Mouse (Mus musculus) embryonic facial prominence, embryonic 12.5 days (tissue): ENCODE measurements around the gene Eml2. TPM values are rescaled to one million over a fixed set of nuclear protein-coding genes. Genes with fewer than 3 reads are reported as not detected.
"Not testable (repeated sequence)": the region's sequence is repeated elsewhere in the genome, so short reads cannot be mapped to it uniquely, and the experiment has no call there.

Experiments used
- ATAC-seq: fragments of 200-750 bp; cut with Nextera tagmentation; 2 replicates; pipeline ENCODE4 v1.8.0; 2017; ENCODE audit not compliant: insufficient number of reproducible peaks, insufficient read depth, low FRiP score, low TSS enrichment
- H3K27ac ChIP-seq: fragments of 300-500 bp; sonication (generic); 2 replicates; pipeline ENCODE4 v1.5.1; 2016; ENCODE audit warnings: mild to moderate bottlenecking
- H3K27me3 ChIP-seq: fragments of 300-500 bp; sonication (generic); 2 replicates; pipeline ENCODE4 v1.6.1; 2016; ENCODE audit warnings: mild to moderate bottlenecking, moderate library complexity
- H3K36me3 ChIP-seq: fragments of 300-500 bp; sonication (generic); 2 replicates; pipeline ENCODE4 v1.6.1; 2016; ENCODE audit warnings: mild to moderate bottlenecking
- H3K4me1 ChIP-seq: fragments of 300-500 bp; sonication (generic); 2 replicates; pipeline ENCODE4 v1.6.1; 2016
- H3K4me2 ChIP-seq: fragments of 300-500 bp; sonication (generic); replicated peaks from 2 replicates; pipeline ENCODE4 v1.6.1; 2016; ENCODE audit warnings: mild to moderate bottlenecking, moderate library complexity
- H3K4me3 ChIP-seq: fragments of 300-500 bp; sonication (generic); 2 replicates; pipeline ENCODE4 v1.5.1; 2016; ENCODE audit warnings: mild to moderate bottlenecking
- H3K9ac ChIP-seq: fragments of 300-500 bp; sonication (generic); 2 replicates; pipeline ENCODE4 v1.6.1; 2016; ENCODE audit warnings: mild to moderate bottlenecking, moderate library complexity
- H3K9me3 ChIP-seq: fragments of 300-500 bp; sonication (generic); 2 replicates; pipeline ENCODE4 v1.6.1; 2016; ENCODE audit warnings: mild to moderate bottlenecking, moderate library complexity
- WGBS: fragments of 180-500 bp; shearing (Covaris S2); methylation state at CpG from one replicate; pipeline ENCODE4 v1.1.7; 2016; 5-methylcytosine and 5-hydroxymethylcytosine counted together
- polyA plus RNA-seq: library from polyadenylated mRNA; unstranded; fragments of >200 nt; fragmentation: Nextera tagmentation; extraction: Ambion mirVana; gene quantifications from 2 replicates; pipeline ENCODE4 v1.2.1, GENCODE M21; 2016

Gene Eml2
- polyA plus RNA-seq, 1 experiment from 2014 or later: 4.9 TPM

DNA sequence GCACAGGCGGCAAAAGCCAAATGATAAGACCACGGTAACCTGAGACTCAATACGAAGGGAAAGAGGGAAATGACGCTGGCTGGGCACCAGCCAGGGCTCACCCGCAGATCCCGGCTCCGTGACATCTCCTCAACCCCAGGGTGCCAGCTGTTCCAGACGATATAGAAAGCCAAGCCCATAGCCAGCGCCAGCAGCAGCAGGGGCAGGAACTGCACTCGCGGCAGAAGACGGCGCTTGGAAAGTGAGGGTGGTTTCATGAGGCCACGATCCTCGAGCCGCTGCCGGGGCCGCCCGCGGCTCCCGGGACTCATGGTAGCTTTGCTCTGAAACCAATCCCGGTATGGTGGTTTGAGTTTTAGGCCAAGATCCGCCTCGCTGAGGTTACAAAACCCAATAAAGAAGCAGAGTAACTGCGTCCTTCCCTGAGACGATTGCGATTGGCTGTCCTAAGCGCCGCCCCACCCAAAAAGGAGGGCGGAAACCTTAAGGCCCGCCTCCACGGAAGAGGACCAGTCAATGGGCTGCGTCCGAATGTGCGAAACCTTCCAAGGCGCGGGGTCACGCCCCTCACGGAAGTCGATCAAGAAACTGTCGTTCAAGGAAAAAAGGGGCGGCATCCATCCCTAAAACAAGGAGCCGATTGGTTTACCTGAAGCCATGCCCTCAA lies 27.2 kb upstream of the Eml2 start, which contains the start of gene Qpctl:
Gene Qpctl, minus strand, starts transcription at position 417 of the 667 bp plus-strand sequence.
- peak; percentile 95 for ATAC-seq
- Histone ChIP-seq H3K9ac (peak within 1 kb of the TSS; percentile 76), H3K4me3 (peak within 1 kb of the TSS; percentile 79), H3K9me3 (no peaks in the 10 kb centered on the region), H3K36me3 (peaks cover 28% of the 10 kb centered on the region), H3K4me1 (peaks cover 16% of the 10 kb centered on the region), H3K4me2 (peak within 1 kb of the TSS; percentile 79), H3K27me3 (no peaks in the 10 kb centered on the region), H3K27ac (peak within 1 kb of the TSS; percentile 78)
- WGBS: under 1% methylated on average over 43 of the region's 43 CpGs

GRCm38 (mm10) chr7:19149626-19150025 lies 26.6 kb upstream of the Eml2 start, which contains the start of gene Snrpd2:
Gene Snrpd2 (plus strand): TSS chr7:19149722.
- H3K4me3 ChIP-seq: peak within 1 kb of the TSS; percentile 79
- no peaks in the 10 kb centered on the region for H3K27me3 ChIP-seq
- peak within 1 kb of the TSS; percentile 76 for H3K9ac ChIP-seq
- under 1% methylated on average over 24 of the region's 24 CpGs for WGBS
- peak; percentile 92 for ATAC-seq
- H3K36me3 ChIP-seq: peaks cover 30% of the 10 kb centered on the region
- peak within 1 kb of the TSS; percentile 79 for H3K4me2 ChIP-seq
- H3K4me1 ChIP-seq: peaks cover 16% of the 10 kb centered on the region
- H3K27ac ChIP-seq: peak within 1 kb of the TSS; percentile 78
- no peaks in the 10 kb centered on the region for H3K9me3 ChIP-seq

DNA sequence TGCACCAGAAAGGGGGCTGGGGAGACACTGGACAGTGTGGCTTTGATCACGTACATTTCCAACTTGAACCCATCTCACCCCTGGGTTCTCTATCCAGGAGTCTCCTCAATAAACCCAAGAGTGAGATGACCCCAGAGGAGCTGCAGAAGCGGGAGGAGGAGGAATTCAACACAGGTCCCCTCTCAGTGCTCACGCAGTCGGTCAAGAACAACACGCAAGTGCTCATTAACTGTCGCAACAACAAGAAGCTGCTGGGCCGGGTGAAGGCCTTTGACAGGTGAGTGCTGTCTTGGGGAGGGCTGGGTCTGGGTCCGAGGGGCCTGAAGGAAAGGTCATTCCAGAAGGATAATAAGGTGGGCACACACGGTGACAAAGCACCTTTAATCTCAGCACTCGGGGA lies 25.1 kb upstream of the Eml2 start:
- WGBS: 91% methylated on average over 10 of the region's 10 CpGs
- not testable (repeated sequence) for H3K9me3 ChIP-seq, H3K27me3 ChIP-seq, ATAC-seq, H3K27ac ChIP-seq
- H3K4me3 ChIP-seq: 0 out of 2 replicates have a peak overlapping the region, but pooled peaks have one; percentile 79
- H3K4me2 ChIP-seq: peak overlapping the region; percentile 79
- H3K9ac ChIP-seq: peak overlapping the region; percentile 76; the same call in 1 of the 2 replicates
- H3K4me1 ChIP-seq: peaks cover 16% of the 10 kb centered on the region
- H3K36me3 ChIP-seq: peaks cover 29% of the 10 kb centered on the region

DNA sequence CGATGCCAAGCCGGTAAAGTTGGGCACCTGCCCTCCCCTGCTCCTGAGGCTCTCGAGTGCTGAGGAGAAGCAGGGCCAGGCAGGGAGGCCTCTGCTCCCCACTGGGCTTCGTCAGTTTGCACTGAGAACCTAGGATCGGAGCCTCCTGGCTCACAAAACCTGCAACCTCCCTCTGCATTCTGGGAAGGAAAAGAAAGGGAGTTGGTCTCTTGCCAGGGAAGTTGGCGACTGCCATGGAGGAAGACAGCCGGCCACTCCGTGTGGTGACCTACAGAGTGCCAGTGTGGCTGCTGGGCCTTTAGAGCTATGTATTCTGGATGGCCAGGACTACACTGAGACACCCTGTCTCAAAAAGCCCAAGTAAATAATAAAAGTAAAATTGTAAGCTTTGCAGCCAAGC lies 21.4 kb upstream of the Eml2 start:
- H3K36me3 ChIP-seq: peaks cover 26% of the 10 kb centered on the region
- WGBS: 81% methylated on average over 8 of the region's 8 CpGs

GRCm38 (mm10) chr7:19155825-19156475 lies 20.3 kb upstream of the Eml2 start:
- Histone ChIP-seq H3K9me3 (no peaks in the 10 kb centered on the region), H3K4me1 (peaks cover 21% of the 10 kb centered on the region), H3K4me2 (no peak overlapping the region), H3K27ac (no peak overlapping the region), H3K4me3 (no peak overlapping the region), H3K36me3 (peaks cover 26% of the 10 kb centered on the region), H3K9ac (no peak overlapping the region), H3K27me3 (peaks cover 21% of the 10 kb centered on the region)
- no peak for ATAC-seq
- WGBS: 58% methylated on average over 13 of the region's 13 CpGs

More for the DNA sequence above, 21.4 kb upstream of the Eml2 start:
- no peak for ATAC-seq
- H3K4me3 ChIP-seq: no peak overlapping the region
- H3K9ac ChIP-seq: no peak overlapping the region
- H3K27ac ChIP-seq: no peak overlapping the region
- no peaks in the 10 kb centered on the region for H3K9me3 ChIP-seq
- no peak overlapping the region for H3K4me2 ChIP-seq
- peaks cover 23% of the 10 kb centered on the region for H3K4me1 ChIP-seq
- H3K27me3 ChIP-seq: peaks cover 14% of the 10 kb centered on the region

- peak overlapping the region; percentile 40 for H3K4me2 ChIP-seq
- 5% methylated on average over 30 of the region's 30 CpGs for WGBS
- H3K9ac ChIP-seq: peak overlapping the region; percentile 24; the same call in 1 of the 2 replicates
- no peak overlapping the region for H3K4me3 ChIP-seq
- H3K36me3 ChIP-seq: peaks cover 19% of the 10 kb centered on the region
- peak; percentile 57 for ATAC-seq
- H3K27me3 ChIP-seq: peaks cover 21% of the 10 kb centered on the region
- H3K9me3 ChIP-seq: no peaks in the 10 kb centered on the region
- H3K4me1 ChIP-seq: peaks cover 18% of the 10 kb centered on the region; the same call in 1 of the 2 replicates
- H3K27ac ChIP-seq: peak overlapping the region; percentile 12; the same call in 1 of the 2 replicates
Measured at GRCm38 (mm10) chr7:19157160-19157800, 18.9 kb upstream of the Eml2 start.

DNA sequence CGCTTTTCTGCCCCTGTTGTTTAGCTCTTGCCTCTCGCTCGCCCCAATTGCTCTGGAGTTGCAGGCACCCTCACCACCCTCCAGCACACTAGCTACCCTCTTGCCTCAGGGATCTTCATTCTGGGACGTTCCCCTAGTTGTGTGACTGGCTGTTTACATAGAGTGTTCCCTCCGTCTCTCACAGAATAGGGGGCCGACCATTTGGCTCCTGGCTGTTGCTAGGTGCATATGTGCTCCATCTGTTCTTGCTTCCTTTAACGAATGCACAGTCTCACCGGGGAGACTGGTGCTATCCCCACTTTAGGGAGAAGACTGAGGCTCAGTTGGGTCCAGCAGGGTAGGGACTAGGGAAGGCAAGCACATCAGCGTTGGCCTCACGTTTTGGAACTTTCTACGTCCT lies 17.6 kb upstream of the Eml2 start:
- no peak for ATAC-seq
- Histone ChIP-seq H3K4me1 (peaks cover 19% of the 10 kb centered on the region; the same call in 1 of the 2 replicates), H3K27ac (no peak overlapping the region), H3K36me3 (peaks cover 6% of the 10 kb centered on the region; the same call in 1 of the 2 replicates), H3K4me3 (no peak overlapping the region), H3K9me3 (no peaks in the 10 kb centered on the region), H3K4me2 (no peak overlapping the region), H3K9ac (no peak overlapping the region), H3K27me3 (peaks cover 24% of the 10 kb centered on the region)
- 70% methylated on average over 11 of the region's 11 CpGs for WGBS

GRCm38 (mm10) chr7:19159411-19159810 lies 16.8 kb upstream of the Eml2 start:
- no peak for ATAC-seq
- no peaks in the 10 kb centered on the region for H3K36me3 ChIP-seq
- H3K27me3 ChIP-seq: peaks cover 32% of the 10 kb centered on the region
- peaks cover 23% of the 10 kb centered on the region for H3K4me1 ChIP-seq
- peak overlapping the region; percentile 62 for H3K4me2 ChIP-seq
- H3K9me3 ChIP-seq: no peaks in the 10 kb centered on the region
- H3K9ac ChIP-seq: no peak overlapping the region
- H3K4me3 ChIP-seq: peak overlapping the region; percentile 34; the same call in 1 of the 2 replicates
- H3K27ac ChIP-seq: no peak overlapping the region
- 14% methylated on average over 18 of the region's 18 CpGs for WGBS

- peak overlapping the region; percentile 34 for H3K4me3 ChIP-seq
- no peak overlapping the region for H3K27ac ChIP-seq
- peaks cover 25% of the 10 kb centered on the region for H3K4me1 ChIP-seq
- WGBS: 3% methylated on average over 20 of the region's 20 CpGs
- no peaks in the 10 kb centered on the region for H3K9me3 ChIP-seq
- H3K4me2 ChIP-seq: peak overlapping the region; percentile 62
- peaks cover 39% of the 10 kb centered on the region for H3K27me3 ChIP-seq
- H3K9ac ChIP-seq: no peak overlapping the region; the same call in 1 of the 2 replicates
- no peaks in the 10 kb centered on the region for H3K36me3 ChIP-seq
- no peak for ATAC-seq
Measured at GRCm38 (mm10) chr7:19160115-19160514, 16.1 kb upstream of the Eml2 start.

- 83% methylated on average over 7 of the region's 7 CpGs for WGBS
Measured at GRCm38 (mm10) chr7:19162928-19163327, 13.3 kb upstream of the Eml2 start.

GRCm38 (mm10) chr7:19163752-19164151 lies 12.5 kb upstream of the Eml2 start:
- no peak for ATAC-seq
- H3K27me3 ChIP-seq: peaks cover 42% of the 10 kb centered on the region
- H3K4me3 ChIP-seq: no peak overlapping the region

More at GRCm38 (mm10) chr7:19162928-19163327, 13.3 kb upstream of the Eml2 start:
- no peak overlapping the region for H3K4me2 ChIP-seq
- no peak overlapping the region for H3K9ac ChIP-seq
- no peak overlapping the region for H3K27ac ChIP-seq
- ATAC-seq: no peak
- peaks cover 48% of the 10 kb centered on the region for H3K27me3 ChIP-seq
- H3K36me3 ChIP-seq: no peaks in the 10 kb centered on the region
- no peaks in the 10 kb centered on the region for H3K9me3 ChIP-seq
- no peak overlapping the region for H3K4me3 ChIP-seq
- peaks cover 18% of the 10 kb centered on the region for H3K4me1 ChIP-seq

More at GRCm38 (mm10) chr7:19163752-19164151, 12.5 kb upstream of the Eml2 start:
- H3K4me2 ChIP-seq: peak overlapping the region; percentile 36
- no peak overlapping the region for H3K27ac ChIP-seq
- H3K4me1 ChIP-seq: peaks cover 18% of the 10 kb centered on the region
- WGBS: 24% methylated on average over 12 of the region's 12 CpGs
- no peaks in the 10 kb centered on the region for H3K36me3 ChIP-seq
- H3K9me3 ChIP-seq: no peaks in the 10 kb centered on the region
- H3K9ac ChIP-seq: no peak overlapping the region
